Mouse (Mus musculus): ENCODE measurements around the gene Aven. TPM values are rescaled to one million over a fixed set of nuclear protein-coding genes. Genes with fewer than 3 reads are reported as not detected.

Gene Aven
- total and polyA plus RNA-seq, 2 experiments from 2014 or later: 3.2 to 4.3 TPM

GRCm38 (mm10) chr2:112637206-112637605 lies 144.4 kb downstream of the Aven start:
- no peak for TF ChIP-seq CTCF (IDR thresholded peaks at IDR 0.05; ENCODE audit: low read depth)

DNA sequence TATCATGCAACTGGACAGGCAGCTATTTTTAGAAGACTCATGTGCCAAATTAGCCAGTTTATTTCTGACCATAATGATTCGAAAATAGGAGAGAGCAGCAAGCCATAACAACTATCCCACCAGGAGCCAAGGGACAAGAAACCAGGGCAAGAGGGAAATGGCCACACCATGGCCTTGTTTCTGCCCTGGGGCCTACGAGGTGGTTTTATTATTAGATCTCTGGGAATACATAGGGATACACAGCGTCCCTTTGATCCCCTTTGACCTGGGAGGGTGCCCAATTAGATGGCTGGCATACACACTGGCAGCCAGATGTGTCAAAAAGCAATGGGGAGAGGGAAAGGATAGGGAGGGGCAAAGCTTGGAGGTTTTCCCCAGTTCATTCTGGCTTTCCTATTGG lies 161.1 kb downstream of the Aven start:
- no peak overlapping the region for H3K27ac ChIP-seq (ENCODE audit: low read depth, low read length)
- no peaks in the 10 kb centered on the region for H3K9me3 ChIP-seq (ENCODE audit: low read length)
- TF ChIP-seq CTCF (IDR thresholded peaks at IDR 0.05; ENCODE audit: low read depth): no peak
- H3K4me1 ChIP-seq (ENCODE audit: insufficient read depth): no peaks in the 10 kb centered on the region
- H3K4me2 ChIP-seq (ENCODE audit: low read depth): no peak overlapping the region
- ATAC-seq (no peak), DNase-seq (no peak)
- H3K9ac ChIP-seq: no peak overlapping the region
- H3K4me3 ChIP-seq (ENCODE audit: low read depth, low read length): no peak overlapping the region
- WGBS: 74% methylated on average over 3 of the region's 3 CpGs
- H3K27me3 ChIP-seq (ENCODE audit: insufficient read depth, low read length): no peaks in the 10 kb centered on the region
- no peaks in the 10 kb centered on the region for H3K36me3 ChIP-seq (ENCODE audit: insufficient read depth)

More at GRCm38 (mm10) chr2:112637206-112637605, 144.4 kb downstream of the Aven start:
- H3K9ac ChIP-seq: no peak overlapping the region
- no peak overlapping the region for H3K27ac ChIP-seq (ENCODE audit: low read depth, low read length)
- H3K27me3 ChIP-seq (ENCODE audit: insufficient read depth, low read length): no peaks in the 10 kb centered on the region
- ATAC-seq (no peak), DNase-seq (no peak)
- 90% methylated on average over 5 of the region's 5 CpGs for WGBS
- H3K36me3 ChIP-seq (ENCODE audit: insufficient read depth): no peaks in the 10 kb centered on the region; the same call in 1 of the 2 replicates
- H3K4me2 ChIP-seq (ENCODE audit: low read depth): no peak overlapping the region
- H3K9me3 ChIP-seq (ENCODE audit: low read length): no peaks in the 10 kb centered on the region
- H3K4me1 ChIP-seq (ENCODE audit: insufficient read depth): no peaks in the 10 kb centered on the region
- no peak overlapping the region for H3K4me3 ChIP-seq (ENCODE audit: low read depth, low read length)

DNA sequence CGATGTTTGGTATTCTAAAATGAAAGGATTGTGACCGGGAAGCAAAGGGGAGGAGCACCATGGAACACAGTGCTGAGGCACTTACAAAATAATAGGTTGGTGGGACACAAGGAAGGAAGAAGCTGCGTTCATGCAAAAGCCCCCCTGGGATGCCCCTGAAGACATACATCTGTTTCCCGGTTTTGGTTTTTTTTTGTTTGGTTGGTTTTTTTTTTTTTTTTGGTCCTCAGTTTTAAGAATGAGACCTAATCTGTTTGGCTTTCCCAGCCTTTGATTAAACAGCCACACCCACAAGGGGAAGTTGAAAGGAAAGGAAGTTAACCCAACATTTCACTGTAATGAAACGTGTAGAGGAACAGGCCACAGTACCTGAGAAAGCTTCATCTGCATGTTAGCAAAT lies 163.4 kb downstream of the Aven start:
- 67% methylated on average over 5 of the region's 5 CpGs for WGBS
- H3K9ac ChIP-seq: no peak overlapping the region
- no peak overlapping the region for H3K4me3 ChIP-seq (ENCODE audit: low read depth, low read length)
- H3K9me3 ChIP-seq (ENCODE audit: low read length): no peaks in the 10 kb centered on the region
- H3K27ac ChIP-seq (ENCODE audit: low read depth, low read length): no peak overlapping the region
- no peaks in the 10 kb centered on the region for H3K4me1 ChIP-seq (ENCODE audit: insufficient read depth)
- no peaks in the 10 kb centered on the region for H3K27me3 ChIP-seq (ENCODE audit: insufficient read depth, low read length)
- no peak for TF ChIP-seq CTCF (IDR thresholded peaks at IDR 0.05; ENCODE audit: low read depth)
- ATAC-seq (no peak), DNase-seq (no peak)
- H3K4me2 ChIP-seq (ENCODE audit: low read depth): no peak overlapping the region
- H3K36me3 ChIP-seq (ENCODE audit: insufficient read depth): no peaks in the 10 kb centered on the region

DNA sequence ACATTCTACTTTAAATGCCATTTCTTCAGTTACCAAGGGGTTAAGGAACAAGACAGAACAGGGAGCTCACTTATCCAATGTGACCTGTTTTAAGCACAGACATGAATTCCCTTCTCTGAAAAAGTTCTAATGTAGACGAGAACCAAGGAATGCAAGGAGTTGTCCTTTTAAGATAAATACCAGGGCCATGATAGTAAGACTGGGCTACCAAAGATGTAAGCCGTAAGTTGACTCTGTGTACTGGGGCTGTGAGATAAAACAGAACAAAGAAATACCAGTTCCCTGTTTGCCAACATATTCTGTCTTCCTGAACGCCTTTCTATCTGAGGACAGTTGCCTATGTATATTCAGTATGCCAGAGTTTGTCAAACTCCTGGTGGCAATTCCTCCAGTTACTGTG lies 176.7 kb downstream of the Aven start:
- no peak for TF ChIP-seq CTCF (IDR thresholded peaks at IDR 0.05; ENCODE audit: low read depth)
- H3K36me3 ChIP-seq (ENCODE audit: insufficient read depth): peaks cover 4% of the 10 kb centered on the region; the same call in 1 of the 2 replicates
- H3K4me3 ChIP-seq (ENCODE audit: low read depth, low read length): no peak overlapping the region
- no peaks in the 10 kb centered on the region for H3K27me3 ChIP-seq (ENCODE audit: insufficient read depth, low read length)
- 93% methylated on average over 3 of the region's 3 CpGs for WGBS
- H3K9me3 ChIP-seq (ENCODE audit: low read length): no peaks in the 10 kb centered on the region
- no peak for DNase-seq
- no peak for ATAC-seq
- no peak overlapping the region for H3K27ac ChIP-seq (ENCODE audit: low read depth, low read length)
- H3K9ac ChIP-seq: no peak overlapping the region
- no peak overlapping the region for H3K4me2 ChIP-seq (ENCODE audit: low read depth)
- no peaks in the 10 kb centered on the region for H3K4me1 ChIP-seq (ENCODE audit: insufficient read depth)

- Histone ChIP-seq H3K36me3 (ENCODE audit: insufficient read depth) (no peaks in the 10 kb centered on the region), H3K4me1 (ENCODE audit: insufficient read depth) (no peaks in the 10 kb centered on the region), H3K4me2 (ENCODE audit: low read depth) (no peak overlapping the region), H3K9ac (no peak overlapping the region), H3K9me3 (ENCODE audit: low read length) (no peaks in the 10 kb centered on the region), H3K27me3 (ENCODE audit: insufficient read depth, low read length) (no peaks in the 10 kb centered on the region), H3K4me3 (ENCODE audit: low read depth, low read length) (no peak overlapping the region), H3K27ac (ENCODE audit: low read depth, low read length) (no peak overlapping the region)
- ATAC-seq (no peak), DNase-seq (no peak)
- TF ChIP-seq CTCF (IDR thresholded peaks at IDR 0.05; ENCODE audit: low read depth): no peak
- WGBS: 81% methylated on average over 2 of the region's 2 CpGs
Observed at GRCm38 (mm10) chr2:112676175-112676574, 183.4 kb downstream of the Aven start.

DNA sequence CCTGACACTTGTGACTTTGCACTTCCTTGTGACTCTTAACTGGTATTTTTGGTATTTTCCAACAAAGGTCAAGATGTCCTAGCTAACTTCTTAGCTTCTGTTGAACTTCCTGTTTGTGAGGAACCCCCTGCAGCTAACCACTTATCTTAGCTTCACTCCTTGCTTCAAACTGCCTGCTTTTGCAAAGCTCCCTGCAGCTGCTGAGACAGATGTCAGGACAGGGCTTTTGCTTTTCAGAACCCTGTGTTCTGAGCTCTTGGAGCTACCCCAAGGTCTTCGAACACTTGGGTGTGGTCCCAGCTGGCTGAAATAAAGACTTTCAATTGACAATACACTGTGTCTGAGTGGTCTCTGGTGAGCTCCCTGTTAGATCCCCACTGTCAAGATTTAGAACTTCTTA lies 184.0 kb downstream of the Aven start:
- H3K36me3 ChIP-seq (ENCODE audit: insufficient read depth): no peaks in the 10 kb centered on the region
- H3K4me3 ChIP-seq (ENCODE audit: low read depth, low read length): no peak overlapping the region
- ATAC-seq (no peak), DNase-seq (no peak)
- H3K9ac ChIP-seq: no peak overlapping the region
- 33% methylated on average over 1 of the region's 1 CpGs for WGBS
- H3K27ac ChIP-seq (ENCODE audit: low read depth, low read length): no peak overlapping the region
- H3K27me3 ChIP-seq (ENCODE audit: insufficient read depth, low read length): no peaks in the 10 kb centered on the region
- H3K9me3 ChIP-seq (ENCODE audit: low read length): no peaks in the 10 kb centered on the region
- H3K4me1 ChIP-seq (ENCODE audit: insufficient read depth): no peaks in the 10 kb centered on the region
- no peak for TF ChIP-seq CTCF (IDR thresholded peaks at IDR 0.05; ENCODE audit: low read depth)
- no peak overlapping the region for H3K4me2 ChIP-seq (ENCODE audit: low read depth)

GRCm38 (mm10) chr2:112677246-112677645 lies 184.5 kb downstream of the Aven start:
- Histone ChIP-seq H3K27ac (ENCODE audit: low read depth, low read length) (no peak overlapping the region), H3K4me2 (ENCODE audit: low read depth) (no peak overlapping the region), H3K4me1 (ENCODE audit: insufficient read depth) (no peaks in the 10 kb centered on the region), H3K27me3 (ENCODE audit: insufficient read depth, low read length) (no peaks in the 10 kb centered on the region), H3K9me3 (ENCODE audit: low read length) (no peaks in the 10 kb centered on the region), H3K9ac (no peak overlapping the region), H3K4me3 (ENCODE audit: low read depth, low read length) (no peak overlapping the region), H3K36me3 (ENCODE audit: insufficient read depth) (no peaks in the 10 kb centered on the region)
- 39% methylated on average over 1 of the region's 1 CpGs for WGBS
- ATAC-seq (no peak), DNase-seq (no peak)
- TF ChIP-seq CTCF (IDR thresholded peaks at IDR 0.05; ENCODE audit: low read depth): no peak

GRCm38 (mm10) chr2:112681817-112682216 lies 189.1 kb downstream of the Aven start:
- H3K9ac ChIP-seq: no peak overlapping the region
- no peak for TF ChIP-seq CTCF (IDR thresholded peaks at IDR 0.05; ENCODE audit: low read depth)
- H3K36me3 ChIP-seq (ENCODE audit: insufficient read depth): no peaks in the 10 kb centered on the region
- H3K4me2 ChIP-seq (ENCODE audit: low read depth): no peak overlapping the region
- no peaks in the 10 kb centered on the region for H3K4me1 ChIP-seq (ENCODE audit: insufficient read depth)
- no peak for DNase-seq
- 74% methylated on average over 5 of the region's 5 CpGs for WGBS
- H3K27me3 ChIP-seq (ENCODE audit: insufficient read depth, low read length): no peaks in the 10 kb centered on the region
- no peak overlapping the region for H3K4me3 ChIP-seq (ENCODE audit: low read depth, low read length)
- H3K27ac ChIP-seq (ENCODE audit: low read depth, low read length): no peak overlapping the region
- no peaks in the 10 kb centered on the region for H3K9me3 ChIP-seq (ENCODE audit: low read length)
- no peak for ATAC-seq

Small RNA genes within 50 kb of the gene (microRNA-seq; reads per million reads assigned to microRNA genes)
- gene Gm44374: 0 reads per million in 2 experiments

Other genes with a start within 250 kb of the Aven start
- gene Nutm1, start 233.7 kb upstream of the Aven start, total RNA-seq (2014; rRNA removed): not detected in 2 replicates
- 0.08 and 0.09 TPM in 2 replicates for gene Nutm1, start 233.7 kb upstream of the Aven start, polyA plus RNA-seq (2015; fragmentation: Nextera tagmentation; extraction: Ambion mirVana)
- gene Nop10, start 231.0 kb upstream of the Aven start, total RNA-seq (2014; rRNA removed): 95.1 and 120 TPM in 2 replicates
- gene Nop10, start 231.0 kb upstream of the Aven start, polyA plus RNA-seq (2015; fragmentation: Nextera tagmentation; extraction: Ambion mirVana): 160 and 215 TPM in 2 replicates
- 54.4 and 69.3 TPM in 2 replicates for gene Slc12a6, start 227.1 kb upstream of the Aven start, total RNA-seq (2014; rRNA removed)
- 7.8 and 10.6 TPM in 2 replicates for gene Slc12a6, start 227.1 kb upstream of the Aven start, polyA plus RNA-seq (2015; fragmentation: Nextera tagmentation; extraction: Ambion mirVana)
- 1.9 and 2.9 TPM in 2 replicates for gene Gm21985, start 226.7 kb upstream of the Aven start, total RNA-seq (2014; rRNA removed)
- gene Gm21985, start 226.7 kb upstream of the Aven start, polyA plus RNA-seq (2015; fragmentation: Nextera tagmentation; extraction: Ambion mirVana): not detected in 2 replicates
- 92.5 and 96.0 TPM in 2 replicates for gene Emc4, start 124.9 kb upstream of the Aven start, total RNA-seq (2014; rRNA removed)
- 216 and 251 TPM in 2 replicates for gene Emc4, start 124.9 kb upstream of the Aven start, polyA plus RNA-seq (2015; fragmentation: Nextera tagmentation; extraction: Ambion mirVana)
- gene Katnbl1, start 113.8 kb upstream of the Aven start, total RNA-seq (2014; rRNA removed): 22.2 and 23.9 TPM in 2 replicates
- gene Katnbl1, start 113.8 kb upstream of the Aven start, polyA plus RNA-seq (2015; fragmentation: Nextera tagmentation; extraction: Ambion mirVana): 22.1 and 24.3 TPM in 2 replicates
- 18.2 and 18.4 TPM in 2 replicates for gene Emc7, start 38.0 kb upstream of the Aven start, total RNA-seq (2014; rRNA removed)
- gene Emc7, start 38.0 kb upstream of the Aven start, polyA plus RNA-seq (2015; fragmentation: Nextera tagmentation; extraction: Ambion mirVana): 26.5 and 27.0 TPM in 2 replicates
- gene Chrm5, start 12.2 kb upstream of the Aven start, total RNA-seq (2014; rRNA removed): 3.8 and 4.7 TPM in 2 replicates
- gene Chrm5, start 12.2 kb upstream of the Aven start, polyA plus RNA-seq (2015; fragmentation: Nextera tagmentation; extraction: Ambion mirVana): 1.2 and 2.7 TPM in 2 replicates

All from forebrain, postnatal 0 days (tissue).